Mouse (Mus musculus) T-helper 17 cell (primary cell): ENCODE measurements around the gene Nlrx1.

ENCODE experiments used
- in situ Hi-C, 2 experiments: fragments of 300-600 bp; cut with MboI, MseI; formaldehyde crosslinking; loops; 1 replicate in 1 of 2; 2 replicates in 1 of 2; pipeline ENCODE4 v1.15.1; 2025; ENCODE audit warnings: high pct_unique_total_duplicates in 2 of 2

The Nlrx1 gene

DNA sequence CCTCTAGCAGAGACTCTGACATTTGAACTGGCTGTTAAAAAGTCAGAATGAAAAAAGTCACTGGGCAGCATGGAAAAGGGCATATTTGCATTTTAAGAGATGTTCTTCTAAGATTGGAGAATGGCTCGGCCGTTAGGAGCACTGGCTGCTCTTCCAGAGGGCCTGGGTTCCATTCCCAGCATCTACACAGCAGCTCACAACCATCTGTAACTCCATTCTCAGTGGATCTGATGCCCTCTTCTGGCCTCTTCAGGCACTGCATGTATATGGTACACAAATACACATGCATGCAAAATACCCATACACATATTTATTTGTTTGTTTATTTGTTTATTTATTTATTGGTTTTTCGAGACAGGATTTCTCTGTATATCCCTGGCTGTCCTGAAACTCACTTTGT is 678 bp upstream of the Nlrx1 start:
- in situ Hi-C loops = loop anchor here in 1 of 2 experiments (25.0 kb wide), 1 partner anchor 707 kb away; no protein-coding TSS in a partner anchor

DNA sequence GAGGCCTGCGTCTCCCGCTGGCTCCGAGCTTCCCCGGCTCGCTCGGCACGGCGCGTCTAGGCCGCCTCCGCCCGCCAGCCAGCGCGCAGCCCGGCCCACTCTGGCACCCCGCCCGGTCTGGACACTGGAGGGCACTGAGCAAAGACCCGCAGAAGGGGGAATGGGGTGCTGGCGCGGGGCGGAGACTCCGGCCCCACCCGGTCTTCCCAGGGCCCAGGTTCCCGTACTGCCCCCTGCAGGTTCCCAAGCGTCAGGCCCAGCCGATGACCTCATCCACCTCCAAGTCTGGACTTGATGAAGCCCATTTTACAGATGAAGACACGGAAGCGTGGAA is 405 bp downstream of the Nlrx1 start:
- in situ Hi-C loops = loop anchor here in 1 of 2 experiments (25.0 kb wide), 1 partner anchor 706 kb away; no protein-coding TSS in a partner anchor

DNA sequence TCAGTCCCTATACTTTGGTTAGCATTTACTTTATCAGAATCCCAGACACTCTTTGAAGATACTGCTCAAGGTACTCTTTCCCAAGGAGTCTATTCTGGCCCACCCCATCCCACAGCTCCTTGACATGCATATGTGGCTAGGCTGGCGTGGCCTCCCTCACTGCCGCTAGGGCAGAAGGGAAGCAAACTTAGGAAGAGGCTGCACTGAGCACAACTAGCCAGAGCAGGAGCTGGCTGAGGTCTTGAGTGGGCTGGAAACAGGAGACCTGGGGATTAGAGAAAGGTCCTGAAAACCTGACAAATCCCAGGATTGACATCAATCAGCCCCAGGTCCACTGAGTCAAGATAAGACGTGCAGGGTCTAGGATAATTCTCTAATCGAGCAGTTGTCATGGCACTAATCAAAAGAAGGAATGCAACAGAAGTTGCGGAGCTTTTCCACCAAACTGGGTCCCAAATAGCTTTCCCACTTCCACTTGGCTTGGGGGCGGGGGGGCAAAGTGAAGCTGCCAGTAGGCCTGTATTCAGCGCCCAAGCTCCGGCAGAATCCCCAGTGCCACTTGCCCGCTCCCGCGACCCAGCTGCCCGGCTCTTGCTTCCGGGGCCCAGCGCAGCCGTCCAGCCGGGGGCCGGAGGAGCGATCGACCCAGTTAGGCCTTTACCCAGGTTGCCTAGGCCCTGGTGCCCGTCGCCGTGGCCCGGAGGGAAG is 926 bp downstream of the Nlrx1 start:
- in situ Hi-C loops = loop anchor here in 1 of 2 experiments (25.0 kb wide), 1 partner anchor 705 kb away; no protein-coding TSS in a partner anchor

DNA sequence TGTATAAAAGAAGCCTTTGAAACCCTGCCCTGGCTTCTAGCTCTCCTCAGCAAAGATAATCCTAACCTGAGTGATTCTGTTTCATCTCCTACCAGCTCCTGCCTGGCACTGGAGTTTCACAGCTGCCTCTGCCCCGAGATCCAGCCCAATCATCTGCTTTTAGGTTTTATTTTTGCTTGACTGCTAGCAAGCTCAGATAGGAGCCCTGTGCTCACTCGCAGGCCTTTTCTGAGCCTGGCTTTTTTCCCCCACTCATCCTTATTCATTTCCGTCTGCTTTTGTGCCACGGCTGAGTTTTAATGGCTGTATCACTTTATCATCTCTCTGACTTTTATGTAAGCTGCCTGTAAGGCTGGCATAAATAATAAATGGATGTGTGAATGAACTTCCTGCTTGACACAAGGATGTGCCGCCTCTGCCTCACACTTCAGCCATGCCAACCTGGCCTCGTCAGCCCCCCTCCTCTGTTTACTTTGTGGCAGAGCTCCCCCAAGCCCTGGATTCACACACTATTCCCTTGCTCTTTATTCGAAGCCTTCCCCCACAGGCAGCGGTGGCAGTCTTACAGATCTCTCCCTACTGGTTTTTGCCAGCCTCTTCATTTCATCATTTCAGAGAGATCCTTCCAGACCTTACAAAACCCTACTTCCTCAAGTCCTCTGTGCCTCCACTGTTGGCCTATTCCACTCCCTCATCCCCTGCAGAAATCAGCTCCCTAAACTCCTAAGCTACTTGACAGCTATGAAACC is 1.7 kb downstream of the Nlrx1 start:
- in situ Hi-C loops = loop anchor here in 1 of 2 experiments (25.0 kb wide), 1 partner anchor 704 kb away; no protein-coding TSS in a partner anchor

DNA sequence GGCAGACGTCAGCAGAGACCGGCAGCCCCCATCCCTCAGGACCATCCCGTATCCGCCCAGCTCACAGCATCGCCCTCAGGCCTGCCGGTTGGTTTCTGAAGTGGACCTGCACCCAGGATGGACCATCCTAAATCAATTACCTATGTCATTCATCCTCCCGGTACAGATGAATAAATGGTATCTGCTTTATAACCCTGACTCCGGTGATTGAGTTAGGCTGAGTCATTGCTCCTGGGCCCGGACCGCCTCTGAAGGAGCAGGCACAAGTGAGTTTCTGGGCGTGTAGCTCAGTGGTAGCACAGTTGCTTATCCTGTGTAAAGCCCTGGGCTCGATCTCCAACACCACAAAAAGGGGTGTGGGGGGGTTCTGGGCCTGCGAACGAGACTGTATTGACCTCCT is 7.0 kb downstream of the Nlrx1 start:
- in situ Hi-C loops = loop anchor here in 1 of 2 experiments (5.0 to 25.0 kb wide), 2 partner anchors 129 to 699 kb away; partner anchors contain the start of gene Mcam

DNA sequence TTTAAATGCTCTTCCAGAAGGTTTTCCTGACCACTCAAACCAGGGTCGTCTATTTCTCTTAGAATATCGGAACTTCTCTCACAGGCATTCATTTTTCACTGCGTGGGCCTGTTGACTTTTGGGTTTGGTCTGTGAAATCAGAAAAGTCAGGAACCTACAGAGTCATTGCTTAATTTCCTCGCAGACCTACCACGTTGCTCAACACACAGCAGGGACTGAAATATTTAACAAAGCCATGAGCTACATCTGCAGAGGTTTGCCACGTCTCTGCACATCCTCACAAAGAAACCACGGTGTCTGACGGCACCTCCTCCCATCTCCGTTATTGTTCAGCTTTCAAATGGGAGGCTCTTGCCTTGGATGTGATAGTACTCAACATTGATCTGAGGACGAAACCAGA is 9.4 kb downstream of the Nlrx1 start:
- in situ Hi-C loops = loop anchor here in 1 of 2 experiments (25.0 kb wide), 1 partner anchor 697 kb away; no protein-coding TSS in a partner anchor

DNA sequence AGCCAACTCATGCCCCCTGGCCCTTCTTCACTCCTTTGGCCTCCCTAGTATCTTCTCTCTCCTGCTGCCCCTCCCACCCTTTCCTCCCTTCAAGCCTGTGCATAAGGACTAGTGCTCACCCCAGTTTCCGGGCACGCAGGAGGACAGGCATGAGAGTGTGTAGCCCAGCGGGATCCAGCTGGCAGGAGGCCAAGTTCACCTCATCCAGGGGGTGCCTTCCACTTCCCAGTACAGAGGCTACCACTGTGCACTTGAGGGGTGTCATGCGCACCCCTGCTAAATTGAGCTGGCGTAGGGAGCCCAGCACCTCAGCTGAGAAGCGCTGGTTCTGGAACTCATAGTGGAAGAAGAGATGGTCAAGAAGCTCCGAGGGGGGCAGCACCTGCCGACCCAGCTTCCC is 12.2 kb downstream of the Nlrx1 start:
- in situ Hi-C loops = loop anchor here in 1 of 2 experiments (25.0 kb wide), 1 partner anchor 694 kb away; no protein-coding TSS in a partner anchor

DNA sequence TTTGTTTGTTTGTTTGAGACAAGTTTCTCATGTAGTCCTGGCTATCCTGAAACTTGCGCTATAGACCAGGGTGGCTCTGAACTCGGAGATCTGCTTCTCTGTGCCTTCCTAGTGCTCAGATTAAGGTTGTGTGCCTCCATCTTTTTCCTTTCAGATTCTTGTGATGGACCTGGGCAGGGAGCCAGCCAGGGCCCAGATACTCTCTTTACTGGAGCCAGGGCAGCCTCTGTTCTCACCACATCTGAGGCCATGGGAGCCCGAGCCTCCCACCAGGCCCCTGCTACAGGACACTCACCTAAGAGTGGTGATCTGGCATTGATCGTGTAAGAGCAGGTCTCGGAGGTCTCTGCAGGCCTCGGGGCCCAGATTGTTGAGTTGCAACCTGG is 13.3 kb downstream of the Nlrx1 start:
- in situ Hi-C loops = loop anchor here in 1 of 2 experiments (25.0 kb wide), 1 partner anchor 693 kb away; no protein-coding TSS in a partner anchor

DNA sequence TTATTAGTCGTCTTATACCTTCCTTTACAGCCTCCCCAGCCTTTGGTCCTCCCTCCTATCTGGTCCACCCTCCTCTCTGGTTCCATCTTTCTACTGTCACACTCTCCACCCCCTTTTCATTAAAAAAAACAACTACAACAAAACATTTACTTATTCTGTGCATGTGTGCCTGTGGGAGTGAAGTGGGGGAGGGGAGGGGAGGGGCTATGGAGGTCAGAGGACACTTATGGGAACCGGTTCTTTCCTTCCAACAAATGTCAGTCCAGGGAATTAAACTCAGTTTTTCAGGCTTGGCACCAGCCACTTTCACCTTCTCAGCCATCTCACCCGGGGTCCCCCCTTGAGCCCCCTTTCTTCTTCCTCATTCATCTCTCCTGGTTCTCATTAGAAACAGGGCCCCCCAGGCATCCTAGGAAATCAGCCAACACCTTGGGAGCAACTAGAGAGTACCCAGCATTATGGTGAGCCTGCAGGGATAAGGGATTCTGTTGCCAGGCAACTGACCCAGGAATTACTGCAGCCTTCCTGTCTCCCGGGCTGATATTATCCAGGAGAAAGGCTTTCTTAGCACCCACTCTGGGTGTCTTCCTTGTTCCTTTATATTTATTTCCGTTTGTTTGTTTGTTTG is 13.8 kb downstream of the Nlrx1 start:
- in situ Hi-C loops = loop anchor here in 1 of 2 experiments (25.0 kb wide), 1 partner anchor 692 kb away; no protein-coding TSS in a partner anchor

DNA sequence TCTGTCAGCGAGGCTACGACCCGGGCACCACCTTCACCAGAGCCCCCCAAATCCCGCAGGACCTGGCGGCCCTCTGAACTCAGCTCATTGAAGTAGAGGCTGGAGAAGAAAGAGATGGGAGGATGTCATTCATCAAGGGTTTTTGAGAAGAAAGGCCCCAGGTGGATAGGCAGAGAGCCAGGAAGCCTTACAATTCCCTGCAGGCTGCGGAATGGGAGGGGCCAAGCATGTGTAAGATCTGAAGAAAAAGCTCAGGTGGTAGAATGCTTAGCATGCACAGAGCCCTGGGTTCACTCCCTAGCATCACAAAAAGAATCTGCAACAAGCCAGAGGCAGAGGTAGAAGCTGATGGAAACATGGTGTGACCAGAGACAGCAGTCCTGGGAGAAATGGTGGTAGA is 15.0 kb downstream of the Nlrx1 start:
- in situ Hi-C loops = loop anchor here in 1 of 2 experiments (25.0 kb wide), 1 partner anchor 691 kb away; no protein-coding TSS in a partner anchor

DNA sequence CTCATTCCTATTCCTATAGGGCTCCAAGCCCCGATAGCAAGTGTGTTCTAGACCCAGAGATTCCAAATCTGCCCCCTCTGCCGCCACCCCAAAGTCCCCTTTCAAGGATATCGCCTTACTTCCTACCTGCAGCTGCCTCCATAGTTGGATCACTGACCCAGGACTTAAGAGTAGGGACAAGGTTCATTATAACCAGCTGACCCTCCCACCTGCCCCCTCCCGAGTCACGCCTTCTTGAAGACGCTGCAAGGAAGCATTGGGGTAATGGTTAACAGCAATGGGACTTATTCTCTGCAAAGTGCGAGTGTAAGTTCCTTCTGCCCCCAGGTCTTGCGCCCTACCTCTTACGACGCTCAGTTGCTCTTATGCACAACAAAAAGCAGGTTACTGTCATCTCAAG is 17.1 kb downstream of the Nlrx1 start, which contains the start of gene Pdzd3:
Gene Pdzd3, minus strand, starts transcription at position 158 of the 400 bp plus-strand sequence.
- in situ Hi-C loops = loop anchor here in 1 of 2 experiments (25.0 kb wide), 1 partner anchor 689 kb away; no protein-coding TSS in a partner anchor

DNA sequence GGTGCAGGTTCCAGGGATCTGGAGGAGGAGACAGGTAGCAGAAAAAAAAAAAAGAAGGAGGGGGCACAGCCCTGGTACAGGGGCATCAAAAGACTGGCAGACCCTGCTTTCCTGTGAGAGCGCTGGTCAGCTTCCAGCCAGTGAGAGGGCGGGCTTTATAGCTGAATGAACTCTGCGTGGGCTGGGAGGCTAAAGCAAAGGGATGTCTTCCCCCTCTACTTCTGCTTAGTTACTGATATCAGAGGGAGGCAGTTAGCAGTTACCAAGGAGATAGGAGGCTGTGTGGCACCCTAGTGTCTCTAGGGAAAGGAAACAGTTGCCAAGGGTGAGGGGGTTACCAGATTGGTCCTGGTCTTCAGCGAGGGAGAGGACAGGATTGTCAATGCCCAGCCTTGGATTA is 18.0 kb downstream of the Nlrx1 start:
- in situ Hi-C loops = loop anchor here in 1 of 2 experiments (25.0 kb wide), 1 partner anchor 688 kb away; no protein-coding TSS in a partner anchor

DNA sequence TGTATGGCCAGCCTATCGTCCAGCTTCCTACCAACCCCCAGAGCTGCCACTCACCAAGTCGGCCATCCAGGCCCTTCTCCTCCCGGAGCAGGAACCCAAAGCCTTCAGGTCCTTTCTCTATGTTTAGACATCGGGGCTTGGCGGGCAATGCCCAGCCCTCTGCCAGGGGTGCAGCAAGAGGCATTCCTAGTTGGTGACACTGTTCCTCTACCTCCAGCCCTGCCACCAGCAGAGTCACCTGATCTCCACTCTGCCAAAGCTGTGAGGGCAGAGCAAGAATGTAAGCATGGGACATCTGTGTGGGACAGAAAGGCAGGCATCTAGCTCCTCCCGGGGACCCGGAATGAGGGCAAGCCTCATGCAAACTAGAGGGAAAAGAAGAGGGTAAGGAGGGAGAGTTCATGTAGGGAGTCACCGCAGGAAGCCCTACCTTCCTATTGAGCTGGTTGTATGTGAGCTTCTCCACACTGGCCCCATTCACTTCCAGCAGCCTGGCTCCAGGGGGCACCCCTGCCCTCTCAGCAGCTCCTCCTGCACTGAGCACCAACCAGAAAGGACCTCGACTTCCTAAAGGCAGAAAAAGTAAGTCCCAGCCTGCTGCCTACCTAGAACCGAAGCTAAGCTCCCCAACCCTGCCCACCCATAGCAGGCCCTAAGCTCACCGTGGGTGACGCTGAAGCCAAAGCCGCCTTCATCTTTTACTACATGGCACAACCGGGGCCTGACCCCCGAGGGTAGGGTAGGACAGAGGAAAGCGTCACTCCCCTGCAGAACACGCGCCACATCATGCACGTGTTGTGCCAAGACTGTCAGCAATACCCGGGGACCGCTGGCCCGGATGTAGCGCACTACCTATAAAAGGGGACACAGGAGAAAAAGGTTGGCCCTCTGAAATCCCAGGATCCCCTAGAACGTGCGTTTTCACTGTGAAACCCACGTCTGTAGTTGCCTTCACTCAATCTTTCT is 18.9 kb downstream of the Nlrx1 start:
- in situ Hi-C loops = loop anchor here in 1 of 2 experiments (25.0 kb wide), 1 partner anchor 687 kb away; no protein-coding TSS in a partner anchor

DNA sequence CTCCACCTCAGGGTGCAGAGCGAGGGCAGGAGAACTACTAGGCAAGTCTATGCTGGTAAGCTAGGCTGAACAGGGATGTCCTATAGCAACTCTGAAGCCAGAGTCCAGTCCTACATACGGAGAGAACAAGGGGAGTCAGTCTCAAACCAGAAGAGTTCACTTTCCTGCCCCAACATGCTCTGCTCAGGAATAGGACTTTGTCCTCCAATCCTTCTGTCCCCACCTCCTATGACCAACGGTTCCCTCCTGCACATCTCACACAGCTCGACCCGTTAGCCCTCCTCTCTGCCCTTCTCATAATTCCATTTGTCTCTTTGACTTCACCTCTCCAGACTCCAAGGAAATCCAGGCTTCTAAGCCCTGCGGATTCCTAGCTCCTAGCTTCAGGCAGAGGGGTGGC is 20.5 kb downstream of the Nlrx1 start:
- in situ Hi-C loops = no loop called here

DNA sequence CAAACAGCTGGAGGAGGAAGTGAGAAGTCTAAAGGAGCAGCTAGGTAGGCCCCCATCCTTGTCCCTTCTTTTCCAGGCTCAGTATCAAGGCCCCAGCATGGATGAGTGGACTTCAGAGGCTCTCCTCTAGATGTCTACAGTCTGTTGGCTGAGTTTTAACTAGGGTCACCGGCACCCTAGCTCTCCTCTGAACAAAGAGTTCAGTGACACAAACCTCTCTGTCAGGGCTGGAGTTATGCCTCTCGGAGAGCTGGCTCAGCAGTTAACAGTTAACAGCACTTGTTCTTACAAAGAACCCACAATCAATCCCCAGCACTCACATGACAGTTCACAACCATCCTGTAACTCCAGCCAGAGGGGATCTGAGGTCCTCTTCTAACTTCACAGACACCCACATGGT is 24.8 kb downstream of the Nlrx1 start:
- in situ Hi-C loops = loop anchor here (5.0 kb wide), 3 partner anchors 36 to 114 kb away; no protein-coding TSS in a partner anchor

DNA sequence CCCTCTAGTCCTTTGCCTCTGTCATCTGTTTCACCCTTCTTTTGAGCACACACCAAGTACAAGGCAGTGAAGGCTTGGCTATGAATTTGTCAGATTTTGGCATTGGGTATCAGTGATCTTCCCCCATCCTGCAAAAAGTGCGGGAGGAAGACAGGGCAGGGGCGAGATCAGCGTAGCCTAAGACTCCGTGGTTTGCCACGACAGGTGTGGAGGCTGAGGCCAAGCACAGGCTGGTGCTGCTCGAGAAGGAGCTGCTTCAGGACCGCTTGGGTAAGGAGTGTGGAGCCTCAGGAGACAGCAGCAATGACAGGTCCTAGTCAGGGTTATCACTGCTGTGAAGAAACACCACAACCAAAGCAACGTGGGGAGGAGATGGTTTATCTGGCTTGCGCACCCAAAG is 27.0 kb downstream of the Nlrx1 start:
- in situ Hi-C loops = loop anchor here (5.0 kb wide), 3 partner anchors 34 to 116 kb away; no protein-coding TSS in a partner anchor

DNA sequence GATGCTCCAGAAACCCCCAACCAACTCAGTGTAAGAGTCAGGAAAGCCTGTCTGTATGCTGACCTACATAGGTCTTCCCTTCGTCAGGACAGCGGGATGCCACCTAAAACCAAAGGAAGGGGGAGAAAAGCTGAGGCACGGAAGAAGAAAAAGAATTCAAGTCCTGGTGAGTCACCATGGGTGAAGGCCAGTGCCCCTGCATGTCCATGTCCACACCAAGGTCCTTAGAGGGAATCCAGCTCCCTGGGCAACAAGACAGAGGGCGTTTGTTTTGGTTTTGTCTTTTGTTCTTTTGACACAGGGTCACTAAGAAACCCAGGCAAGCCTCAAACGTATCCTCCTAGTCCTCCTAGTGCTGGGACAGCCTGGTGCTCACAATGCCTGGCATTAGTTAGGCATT is 27.5 kb downstream of the Nlrx1 start:
- in situ Hi-C loops = loop anchor here (5.0 kb wide), 3 partner anchors 34 to 116 kb away; no protein-coding TSS in a partner anchor

DNA sequence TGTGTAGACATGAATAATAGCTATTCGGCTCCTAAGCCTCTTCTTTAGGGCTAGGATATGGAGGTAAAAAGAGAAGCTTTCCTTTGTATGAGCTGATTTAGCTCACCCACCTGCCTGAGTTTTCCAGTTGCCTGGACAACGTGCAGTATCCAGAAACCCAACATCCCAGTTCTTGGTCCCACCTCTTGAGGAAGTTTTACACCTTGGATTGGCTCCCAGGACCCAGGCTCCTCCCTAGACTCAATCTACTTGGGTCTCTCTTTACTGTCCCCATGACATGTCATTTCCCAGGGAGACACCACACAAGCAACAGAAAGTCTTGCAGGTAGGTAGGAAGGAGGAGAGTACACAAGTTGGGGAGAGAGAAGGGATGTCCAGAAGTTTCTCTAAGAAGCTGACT is 28.0 kb downstream of the Nlrx1 start, which contains the start of gene Ccdc153:
Gene Ccdc153, plus strand, starts transcription at position 278 of the 400 bp plus-strand sequence.
- in situ Hi-C loops = loop anchor here (5.0 kb wide), 3 partner anchors 33 to 117 kb away; no protein-coding TSS in a partner anchor

DNA sequence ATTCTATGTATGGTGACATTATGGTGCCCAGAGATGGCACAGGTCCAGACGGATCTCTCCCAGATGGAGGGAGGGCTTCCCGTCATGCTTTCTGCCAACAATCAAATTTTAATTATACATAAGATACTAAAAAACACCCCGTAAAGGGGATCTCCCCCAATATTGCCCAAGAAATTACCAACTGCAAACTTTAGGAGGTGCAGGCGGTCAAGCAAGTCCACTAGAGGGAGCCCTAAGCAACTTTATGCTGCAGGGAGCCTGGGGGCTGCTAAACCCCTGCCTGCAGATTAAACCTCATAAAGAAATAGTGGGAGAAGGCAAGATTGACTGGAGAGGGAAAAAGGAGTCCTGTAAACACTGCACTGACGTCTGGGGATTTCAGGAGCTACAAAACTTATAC is 29.0 kb downstream of the Nlrx1 start:
- in situ Hi-C loops = loop anchor here in 1 of 2 experiments (5.0 kb wide), 1 partner anchor 98 kb away; no protein-coding TSS in a partner anchor
